Mouse (Mus musculus) frontal cortex, postnatal 14 days (tissue): Measurements from ENCODE around the gene Pmm1.
"Not testable (repeated sequence)": the region's sequence is repeated elsewhere in the genome, so short reads cannot be mapped to it uniquely, and the experiment has no call there.

Experiments used
- DNase-seq, 2 experiments: peaks; one replicate each; pipeline ENCODE4 v3.0.0; 2022; ENCODE audit warnings: low spot score in 2 of 2

Pmm1 gene

DNA sequence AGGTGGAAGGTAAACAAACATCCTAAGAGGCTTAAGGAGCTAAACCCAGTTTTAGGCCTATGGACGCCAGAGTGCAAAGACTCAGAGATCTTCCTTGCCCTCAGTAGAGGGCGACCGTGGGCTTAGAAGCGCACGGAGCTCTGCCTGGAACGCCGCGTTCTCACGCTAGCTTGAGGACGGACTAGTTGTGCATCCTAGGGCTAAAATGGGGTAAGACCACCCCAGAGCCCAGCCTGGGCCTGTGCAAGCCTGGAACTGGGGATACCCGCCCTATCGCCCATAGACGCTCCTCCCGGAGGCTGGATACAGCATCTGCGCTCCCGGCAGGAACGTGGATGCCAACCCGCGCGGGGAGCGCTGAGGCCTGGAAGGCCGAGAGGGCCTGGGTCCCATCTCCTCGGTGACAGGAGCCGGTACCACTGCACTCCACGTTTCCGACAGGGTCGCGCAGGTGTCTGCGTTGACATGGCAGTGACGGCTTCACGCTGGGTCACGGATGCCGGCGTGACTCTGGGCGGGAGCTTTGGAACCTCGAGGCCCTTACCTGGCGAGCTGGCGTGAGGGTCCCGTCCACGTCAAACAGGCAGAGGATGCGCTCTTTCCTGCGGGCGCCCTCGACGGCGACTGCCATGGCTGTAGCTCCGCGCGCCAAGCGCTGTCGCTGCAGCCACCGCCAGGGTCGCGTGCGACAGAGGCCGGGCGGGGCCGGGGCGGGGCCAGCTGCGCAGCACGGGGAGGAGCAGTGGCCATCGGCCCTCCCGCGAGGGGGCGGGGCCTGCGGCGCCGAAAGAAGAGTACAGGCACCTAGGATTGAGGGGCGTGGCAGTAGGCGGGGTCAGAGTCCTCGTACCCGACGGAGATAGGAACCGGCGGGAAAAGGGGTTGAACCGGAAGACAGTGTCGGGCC is at the start of gene Pmm1:
Pmm1 (minus strand) TSS at position 760 of the 907 bp plus-strand sequence.
- peak; percentile 93 to 97 for DNase-seq

DNA sequence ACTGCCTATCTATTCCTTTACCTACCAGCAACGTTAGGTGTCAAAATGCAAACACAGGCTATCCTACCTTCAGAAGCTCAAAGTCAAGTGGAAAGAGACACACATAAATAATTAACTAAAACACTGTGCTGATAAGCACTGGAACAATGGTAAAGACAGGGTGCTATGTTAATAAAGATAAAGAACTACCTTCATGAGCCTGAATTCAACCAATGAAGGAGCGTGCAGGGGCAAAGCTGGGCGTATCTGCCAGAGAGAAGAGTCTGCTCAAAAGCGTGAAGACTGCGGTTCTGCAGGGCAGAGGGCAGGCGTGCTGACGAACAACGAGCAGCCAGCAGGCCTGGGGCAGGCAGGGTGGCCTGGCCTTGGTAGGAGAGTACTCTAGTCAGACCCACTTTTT is 43.5 kb upstream of the Pmm1 start:
- DNase-seq = no peak

DNA sequence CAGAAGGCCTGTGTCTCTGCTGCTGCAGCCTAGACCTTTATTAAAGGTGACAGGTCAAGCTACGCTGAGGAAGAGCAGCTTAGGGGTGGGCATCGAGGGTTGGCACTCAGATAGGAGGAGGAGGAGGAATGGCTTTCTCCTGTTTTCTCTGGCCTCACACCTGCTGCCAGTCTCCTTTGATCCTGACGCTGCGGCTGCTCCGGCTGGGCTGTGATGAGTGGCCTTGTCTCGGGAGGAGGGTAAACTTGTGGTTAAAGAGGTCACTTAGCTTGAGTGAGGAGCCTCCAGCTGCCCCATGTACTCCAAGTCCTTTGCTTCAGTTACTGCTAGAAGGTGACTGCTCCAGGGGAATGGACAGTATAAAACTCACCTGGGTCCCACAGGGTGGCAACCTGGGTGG is 33.3 kb upstream of the Pmm1 start:
- no peak for DNase-seq

DNA sequence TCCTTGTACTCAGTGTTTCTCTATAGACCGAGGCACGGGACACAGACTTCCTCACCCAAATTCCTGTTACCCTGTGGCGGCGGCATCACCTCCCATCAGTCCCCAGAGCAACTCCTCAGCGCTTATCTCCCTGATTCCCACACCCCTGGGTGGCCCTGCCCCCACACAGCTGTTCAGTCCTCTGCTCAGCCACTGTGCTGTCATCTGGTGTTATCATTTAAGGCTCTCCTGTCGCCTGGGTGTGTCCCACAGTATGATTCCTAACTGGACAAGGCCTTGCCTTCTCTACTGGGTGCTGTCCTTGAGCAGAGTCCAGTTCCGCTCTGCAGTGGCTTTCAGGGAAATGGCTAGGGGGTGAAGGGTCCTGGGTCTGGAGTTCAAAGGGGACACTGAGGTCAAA is 29.8 kb upstream of the Pmm1 start:
- DNase-seq = no peak

DNA sequence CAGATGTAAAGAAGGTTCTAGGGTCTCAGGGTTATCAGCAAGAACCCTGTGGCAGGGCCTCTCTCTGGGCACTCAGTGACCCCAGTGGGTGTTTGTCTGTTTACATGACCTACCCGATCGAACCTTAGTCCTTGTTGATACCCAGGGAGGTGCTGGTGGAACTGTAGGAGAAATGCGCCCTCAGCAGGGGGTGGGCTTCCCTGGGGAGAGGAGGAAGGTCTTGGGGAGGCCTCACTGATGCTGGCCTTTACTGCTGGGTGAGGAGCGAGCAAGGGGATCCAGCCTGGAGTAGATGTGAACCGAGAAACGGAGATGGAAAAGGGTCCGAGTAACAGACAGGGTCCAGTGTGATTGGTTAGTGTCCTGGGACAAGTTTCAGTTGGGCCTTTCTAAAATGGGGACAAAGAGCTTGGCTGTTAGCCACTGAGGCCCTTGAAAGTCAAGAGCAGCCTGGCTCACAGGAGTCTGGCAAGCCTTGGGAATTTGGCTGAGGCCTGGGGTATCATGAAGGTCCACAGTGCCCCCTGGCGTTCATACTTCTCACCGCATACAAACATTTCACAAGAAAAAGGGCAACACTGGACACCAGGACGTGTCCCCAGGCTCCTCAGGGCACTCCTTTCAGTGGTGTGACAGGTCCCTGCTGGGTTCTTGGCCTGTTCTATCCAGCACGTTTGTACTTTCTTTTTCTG is 28.8 kb upstream of the Pmm1 start:
- peak; percentile 76 to 85 for DNase-seq

DNA sequence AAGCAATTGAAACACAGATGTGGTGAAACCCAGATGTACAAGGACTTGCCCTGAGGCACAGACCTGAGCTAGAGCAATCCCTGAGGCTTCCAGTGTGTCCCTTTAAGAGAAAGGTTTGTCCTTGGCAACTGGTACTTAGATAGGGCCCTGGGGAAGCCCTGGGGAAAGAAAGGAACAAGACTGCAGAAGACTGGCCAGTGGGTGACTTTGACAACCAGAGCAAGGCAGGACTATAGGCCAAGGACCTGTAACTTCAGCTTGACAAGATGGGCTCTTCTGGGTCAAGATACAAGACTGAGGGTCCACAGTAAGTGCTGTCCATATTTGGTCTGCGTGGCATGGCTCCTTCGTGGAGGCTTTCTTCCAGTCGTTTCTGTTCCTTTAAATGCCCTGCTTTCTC is 26.9 kb upstream of the Pmm1 start, which contains the start of gene Xrcc6:
Xrcc6 (plus strand) TSS at position 190 of the 400 bp plus-strand sequence.
- no peak for DNase-seq

DNA sequence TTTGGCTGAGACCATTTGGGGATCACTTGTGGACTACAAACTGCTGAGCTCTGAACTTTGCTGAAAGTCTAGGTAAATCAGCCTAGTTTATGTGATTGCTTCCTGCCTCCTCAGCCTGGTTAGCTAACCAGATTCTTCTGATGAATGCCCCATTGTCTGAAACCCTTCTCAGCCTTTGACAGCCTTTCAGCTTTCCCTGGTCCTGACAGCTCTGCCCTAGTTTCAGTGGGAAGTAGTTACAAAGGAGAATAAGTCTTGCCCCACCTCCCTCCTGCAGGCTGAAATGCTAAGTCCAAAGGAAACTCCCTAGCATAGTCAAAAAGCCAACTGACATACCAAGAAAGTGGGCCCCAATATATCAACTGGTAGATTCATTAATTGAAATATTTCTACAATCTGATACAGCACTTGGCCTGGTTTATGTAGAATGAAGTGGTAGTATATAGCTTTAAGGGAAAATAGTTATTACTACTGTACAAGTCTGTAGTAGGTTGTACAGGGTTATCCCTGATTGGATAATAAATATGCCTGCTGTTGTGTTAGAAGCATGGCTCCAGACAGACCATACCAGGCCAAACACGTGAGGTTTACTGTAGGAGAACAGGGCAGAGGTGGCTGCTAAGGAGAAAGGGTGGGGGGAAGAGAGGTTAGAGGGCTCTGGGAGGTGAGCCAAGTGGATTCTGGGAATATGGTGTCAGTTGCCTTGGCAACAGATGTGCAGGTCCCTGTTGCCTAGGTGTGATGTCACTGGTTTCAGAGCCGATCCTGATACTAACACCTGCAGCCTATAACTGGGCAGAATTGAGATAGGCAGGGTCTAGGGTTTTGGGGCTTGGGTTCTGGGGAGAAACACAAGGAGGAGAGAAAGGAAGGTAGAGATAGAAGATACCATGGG is 24.8 kb upstream of the Pmm1 start:
- no peak for DNase-seq

DNA sequence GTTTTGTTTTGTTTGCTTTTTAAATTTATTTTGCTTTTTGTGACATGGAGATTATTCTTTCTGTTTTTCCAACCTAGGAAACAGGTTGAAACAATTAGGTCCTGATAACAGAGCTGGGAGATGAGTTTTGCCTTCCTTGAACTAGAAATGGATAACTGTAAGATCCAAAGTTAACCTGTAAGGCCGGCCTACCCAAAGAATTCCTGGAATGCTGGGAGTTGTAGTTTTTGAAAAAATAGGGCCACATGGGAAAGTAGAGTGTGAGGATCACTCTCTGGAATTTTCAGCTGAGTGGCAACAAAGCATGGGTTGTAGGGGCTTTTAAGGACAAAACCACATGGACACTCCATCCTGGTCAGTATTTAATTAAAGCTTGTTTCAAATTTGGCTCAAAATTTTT is 21.4 kb upstream of the Pmm1 start:
- DNase-seq = no peak

DNA sequence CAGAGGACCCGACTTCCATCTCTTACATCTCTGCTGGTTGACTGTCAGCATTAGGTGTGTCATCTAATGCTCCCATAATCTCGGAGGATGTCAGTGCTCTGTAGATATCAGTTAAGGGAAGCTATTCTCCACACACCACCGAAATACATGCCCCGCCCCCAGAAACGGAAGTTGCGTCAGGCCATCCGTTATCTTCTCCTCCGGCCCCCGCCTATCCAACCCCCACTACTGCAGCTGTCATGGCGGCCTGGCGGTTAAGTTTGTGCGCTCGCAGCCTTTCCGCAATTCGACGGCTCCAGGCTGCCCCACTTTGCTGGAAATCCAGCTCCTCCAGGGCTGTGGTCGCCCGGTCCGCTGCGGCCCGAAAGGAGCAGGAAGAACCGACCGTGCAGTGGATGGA is 19.6 kb upstream of the Pmm1 start, which contains the start of gene 1700029P11Rik:
1700029P11Rik (plus strand) TSS at position 220 of the 400 bp plus-strand sequence.
- no peak for DNase-seq

DNA sequence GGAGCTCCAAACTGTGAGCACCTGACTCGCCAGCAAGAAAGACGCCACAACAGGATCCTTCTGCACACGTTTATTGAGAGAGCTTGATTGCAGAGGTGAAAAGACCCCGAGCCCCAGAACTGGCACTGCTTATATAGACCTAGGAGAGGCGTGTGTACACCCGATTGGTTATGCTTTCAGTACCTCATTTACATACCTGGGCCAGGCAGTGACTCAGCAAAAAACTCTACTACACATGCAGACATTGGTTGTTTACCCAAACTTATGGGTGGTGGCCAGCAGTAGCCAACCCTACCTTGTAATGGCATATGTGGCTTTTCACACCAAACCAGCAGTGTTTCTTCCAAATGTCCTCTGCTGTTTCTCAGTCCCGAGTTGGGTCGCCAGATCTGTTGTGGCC is 14.4 kb upstream of the Pmm1 start:
- DNase-seq = not testable (repeated sequence)

DNA sequence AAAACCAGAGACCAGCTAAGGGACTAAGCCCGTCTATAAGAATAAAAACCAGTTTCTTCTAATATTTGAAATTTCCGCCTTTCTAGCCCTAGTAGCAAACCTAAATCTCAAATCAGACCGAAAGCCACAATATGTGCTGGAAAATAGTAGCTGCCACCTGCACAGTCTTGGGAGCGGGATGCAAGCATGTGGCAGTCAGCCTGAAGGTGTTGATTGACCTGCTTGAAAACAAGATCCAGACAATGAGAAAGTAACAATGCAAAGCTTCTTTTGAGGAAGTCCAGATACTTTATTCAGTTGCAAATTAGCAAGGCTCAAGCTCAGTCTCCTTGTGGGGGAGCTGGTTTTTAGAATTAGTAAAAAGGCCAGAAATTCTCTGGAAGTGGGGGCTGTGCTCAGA is 9.8 kb upstream of the Pmm1 start:
- DNase-seq = not testable (repeated sequence)

DNA sequence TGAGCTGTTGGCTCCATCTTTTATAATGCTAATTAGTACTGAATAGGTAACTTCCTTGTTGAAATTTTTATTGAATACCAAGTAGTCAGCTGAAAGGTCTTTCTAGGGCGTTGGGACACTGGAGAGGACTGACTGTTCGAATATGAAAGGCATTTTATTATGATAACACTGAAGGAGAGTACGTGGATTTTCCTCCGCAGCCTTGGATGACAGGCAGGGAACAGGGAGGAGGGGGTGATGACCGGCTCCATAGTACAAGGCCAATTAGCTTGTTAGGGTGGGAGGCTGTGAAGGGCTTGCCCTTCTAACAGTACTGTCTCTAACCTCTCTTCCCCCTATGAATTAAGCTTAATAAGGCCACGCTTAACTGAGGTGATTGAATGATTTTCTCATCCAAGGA is 8.9 kb upstream of the Pmm1 start:
- not testable (repeated sequence) for DNase-seq

DNA sequence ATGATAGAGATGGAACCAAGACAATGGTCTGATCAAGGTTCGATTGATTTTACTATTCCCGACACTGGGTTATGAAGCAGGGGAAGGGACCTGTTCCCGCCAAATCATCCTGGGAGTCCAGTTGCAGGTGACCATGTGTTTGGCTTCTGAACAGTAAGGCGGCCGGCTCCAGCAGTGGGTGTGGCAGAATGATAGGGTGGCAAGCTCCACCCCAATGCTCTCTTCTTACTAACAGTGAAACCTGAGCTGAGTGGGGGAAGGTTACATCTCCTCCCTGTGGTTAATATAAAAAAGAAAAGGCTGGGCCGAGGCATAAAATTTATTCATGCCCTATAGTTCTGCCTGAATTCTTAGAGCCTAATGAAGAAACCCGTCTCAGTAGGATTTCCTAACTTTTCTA is 8.4 kb upstream of the Pmm1 start:
- no peak for DNase-seq

DNA sequence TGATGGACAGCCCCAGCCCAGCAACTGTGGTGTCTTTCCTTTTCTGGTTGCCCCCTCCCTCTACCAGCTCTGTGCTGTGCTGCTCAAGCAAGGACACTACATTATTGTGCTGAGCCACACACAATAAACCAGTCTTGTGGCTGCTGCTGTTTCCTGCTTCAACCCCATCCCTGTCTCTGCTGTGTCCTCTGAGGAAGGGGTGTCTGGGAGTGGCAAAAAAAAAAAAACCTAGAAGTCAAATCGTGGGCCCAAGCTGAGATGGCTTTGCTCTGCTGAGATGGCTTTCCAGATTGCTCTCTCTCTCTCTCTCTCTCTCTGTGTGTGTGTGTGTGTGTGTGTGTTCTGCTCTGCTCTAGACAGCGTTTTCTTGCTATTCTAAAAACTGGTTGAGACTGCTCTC is 7.7 kb upstream of the Pmm1 start:
- DNase-seq = no peak

DNA sequence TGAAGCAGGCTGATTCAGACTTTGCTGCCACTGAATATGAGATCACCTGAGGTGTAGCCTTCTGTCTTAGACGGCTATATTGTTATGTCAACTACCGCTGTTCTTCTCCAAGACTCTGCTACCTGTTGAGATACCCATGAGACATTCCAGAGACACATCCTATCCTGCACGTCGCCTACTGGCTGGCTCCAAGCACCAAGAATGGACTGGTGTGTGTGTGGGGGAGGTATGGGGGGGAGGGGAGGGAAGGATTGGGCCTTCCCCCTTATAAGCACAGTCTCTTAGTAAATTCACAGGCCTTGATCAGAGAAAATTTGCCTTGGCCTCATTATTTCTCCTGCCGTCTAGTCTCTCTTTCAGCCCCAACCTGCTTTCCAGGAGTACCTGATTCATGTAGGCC is 7.1 kb upstream of the Pmm1 start:
- no peak for DNase-seq

DNA sequence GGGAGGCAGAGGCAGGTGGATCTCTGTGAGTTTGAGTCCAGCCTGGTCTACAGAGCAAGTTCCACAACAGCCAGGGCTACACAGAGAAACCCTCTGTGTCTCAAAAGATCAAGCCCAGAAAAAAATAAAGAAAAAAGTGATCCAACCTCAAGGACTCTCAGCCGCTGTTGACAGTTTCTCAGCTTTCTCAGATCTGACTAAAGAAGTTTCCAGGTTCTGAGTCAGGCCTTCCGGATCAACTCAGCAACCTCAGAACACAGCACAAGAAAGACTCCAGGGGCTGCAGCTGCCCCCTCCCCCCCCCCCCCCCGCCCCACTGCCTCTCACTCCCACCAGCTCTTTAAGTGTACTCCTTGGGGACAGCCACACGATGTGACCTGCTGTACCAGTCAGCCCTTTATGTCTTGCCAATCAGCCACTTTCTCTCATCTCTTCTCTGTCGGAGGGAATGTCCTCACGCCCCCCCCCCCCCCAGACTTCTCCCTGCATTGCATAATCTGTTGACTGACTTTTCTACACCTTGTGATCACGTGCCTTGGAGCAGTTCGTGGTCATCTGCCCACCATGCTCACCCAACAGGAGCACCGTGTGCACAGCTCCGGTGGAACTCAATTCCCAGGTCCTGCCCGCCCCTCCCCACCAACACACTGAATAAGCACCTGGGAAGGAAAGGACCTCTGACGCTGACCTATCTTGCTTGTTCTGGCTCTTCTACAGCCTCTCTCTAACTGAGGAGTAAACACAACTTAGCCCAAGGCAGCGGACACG is 5.5 kb upstream of the Pmm1 start:
- no peak for DNase-seq

DNA sequence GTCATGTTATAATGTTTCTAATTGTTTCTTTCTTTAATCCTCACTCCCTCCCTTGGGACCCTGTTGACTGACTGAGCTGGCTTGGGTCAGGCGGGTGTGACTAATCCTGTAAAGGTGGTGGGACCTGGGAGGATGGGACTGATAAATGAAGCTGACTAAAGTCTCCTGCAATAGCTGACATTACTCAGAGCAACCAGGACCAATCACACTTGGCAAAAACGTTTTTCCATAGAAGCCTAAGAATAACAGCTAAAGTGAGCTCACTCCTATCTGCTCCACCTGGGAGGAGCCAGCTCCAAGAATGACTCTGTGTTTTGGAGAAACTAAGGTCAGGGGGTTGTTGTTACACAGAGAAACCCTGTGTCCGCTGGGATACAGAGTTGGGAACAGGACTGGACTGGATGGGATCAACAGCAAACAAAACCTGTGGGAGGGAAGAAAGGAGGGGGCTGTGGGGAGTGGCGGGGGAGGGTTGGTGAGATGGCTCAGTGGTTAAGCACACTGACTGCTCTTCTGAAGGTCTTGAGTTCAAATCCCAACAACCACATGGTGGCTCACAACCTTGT is 4.3 kb upstream of the Pmm1 start:
- no peak for DNase-seq

DNA sequence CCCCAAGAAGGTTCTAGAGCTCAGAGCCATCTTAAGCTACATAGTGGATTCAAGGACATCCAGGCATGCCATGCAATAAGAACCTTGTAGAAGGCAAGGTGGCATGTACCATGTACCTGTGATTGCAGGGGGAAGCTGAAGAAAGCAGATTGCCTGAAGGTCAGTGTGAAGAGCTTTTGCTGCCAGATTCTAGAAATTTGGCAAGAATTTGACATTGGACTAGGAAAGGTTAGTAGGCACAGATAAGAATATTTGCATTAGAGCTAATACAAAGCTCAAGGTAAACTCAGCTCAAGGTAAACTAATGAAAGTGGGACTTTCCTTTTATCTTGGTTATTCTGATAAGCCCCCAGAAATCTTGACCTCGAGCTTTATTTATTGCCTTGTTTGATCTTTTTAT is 3.5 kb upstream of the Pmm1 start:
- no peak for DNase-seq

DNA sequence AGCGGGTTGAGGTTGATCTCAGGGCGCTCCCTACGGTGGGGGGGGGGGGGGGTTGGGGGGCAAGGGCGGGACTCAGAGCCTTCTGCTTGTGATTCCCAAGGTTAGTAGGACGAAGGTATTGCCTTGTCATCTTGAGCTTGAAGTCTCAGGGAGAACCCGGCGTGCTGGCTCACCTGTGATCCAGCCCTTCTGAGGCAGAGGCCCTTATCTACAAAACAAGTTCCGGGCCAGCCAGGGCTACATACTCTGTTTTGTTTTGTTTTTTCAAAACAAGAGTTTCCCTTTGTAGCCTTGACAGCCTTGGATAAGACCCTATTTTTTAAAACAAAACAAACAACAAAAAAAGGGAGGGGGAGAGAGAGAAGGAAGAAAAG is 335 bp upstream of the Pmm1 start:
- no peak for DNase-seq

DNA sequence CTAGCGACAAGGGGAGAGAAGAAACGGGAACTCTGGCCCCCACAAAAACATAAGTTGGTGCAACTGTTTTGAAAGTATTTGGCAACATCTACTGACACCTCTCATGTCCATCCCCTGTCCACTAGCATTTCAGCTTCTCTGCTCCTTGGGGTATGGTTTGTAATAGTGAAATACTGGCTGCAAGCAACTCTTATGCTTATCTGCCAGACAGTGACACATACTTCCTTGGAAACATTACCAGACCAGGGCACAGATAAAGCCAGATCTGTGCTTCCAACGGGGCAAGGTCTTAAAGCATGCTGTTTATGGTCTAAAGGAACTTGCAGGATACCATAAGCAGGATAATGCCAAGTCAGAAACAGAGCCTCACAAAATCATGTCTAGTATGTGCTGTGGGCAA is 1.8 kb downstream of the Pmm1 start:
- no peak for DNase-seq

DNA sequence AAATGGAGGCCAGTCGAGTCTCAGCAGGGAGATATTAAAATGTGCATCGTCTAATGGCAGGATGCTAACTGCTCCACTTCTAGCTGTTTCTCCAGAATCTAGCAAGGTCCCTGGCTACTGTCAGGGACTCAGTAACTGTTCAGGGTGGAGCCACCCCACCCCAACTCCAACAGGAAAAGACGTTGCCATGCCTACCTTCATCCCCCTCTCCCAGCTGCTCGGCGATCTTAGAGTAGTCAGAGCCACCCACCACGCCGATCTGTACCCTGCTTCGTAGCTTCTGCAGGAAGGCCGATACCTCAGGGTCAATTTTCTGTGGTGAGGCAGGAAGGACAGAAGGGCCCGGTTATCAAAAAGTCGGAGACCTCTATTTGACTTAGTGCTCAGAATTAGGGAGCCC is 3.1 kb downstream of the Pmm1 start:
- no peak for DNase-seq
